Mouse (Mus musculus) hindbrain, embryonic 14.5 days (tissue): ENCODE data around the gene Dhcr24. TPM values are rescaled to one million over a fixed set of nuclear protein-coding genes. Genes with fewer than 3 reads are reported as not detected.
A peak's percentile ranks its signal among the peaks of the same experiment; 100 is the strongest.

Experiments
- ATAC-seq: fragments of 200-750 bp; cut with Nextera tagmentation; 2 replicates; pipeline ENCODE4 v1.8.0; 2017; ENCODE audit warnings: moderate number of reproducible peaks, mild to moderate bottlenecking, moderate TSS enrichment, moderate library complexity; ENCODE audit not compliant: low FRiP score
- DNase-seq: peaks from one replicate; pipeline ENCODE4 v3.0.0-alpha.2; 2015; ENCODE audit warnings: low spot score
- H3K27ac ChIP-seq: fragments of 300-500 bp; sonication (generic); 2 replicates; pipeline ENCODE4 v1.5.1; 2014; ENCODE audit warnings: mild to moderate bottlenecking, moderate library complexity
- H3K27me3 ChIP-seq: fragments of 300-500 bp; sonication (generic); 2 replicates; pipeline ENCODE4 v1.6.1; 2014; ENCODE audit warnings: mild to moderate bottlenecking, low read length, mixed read lengths; ENCODE audit not compliant: control insufficient read depth, insufficient read depth
- H3K36me3 ChIP-seq: fragments of 300-500 bp; sonication (generic); replicated peaks from 2 replicates; pipeline ENCODE4 v1.6.1; 2014; ENCODE audit not compliant: control insufficient read depth, insufficient read depth
- H3K4me1 ChIP-seq: fragments of 300-500 bp; sonication (generic); replicated peaks from 2 replicates; pipeline ENCODE4 v1.6.1; 2014; ENCODE audit warnings: antibody characterized with exemption, low read length, mixed read lengths; ENCODE audit not compliant: control insufficient read depth, insufficient read depth
- H3K4me2 ChIP-seq: fragments of 300-500 bp; sonication (generic); replicated peaks from 2 replicates; pipeline ENCODE4 v1.6.1; 2014; ENCODE audit warnings: mild to moderate bottlenecking, moderate library complexity
- H3K4me3 ChIP-seq: fragments of 300-500 bp; sonication (generic); replicated peaks from 2 replicates; pipeline ENCODE4 v1.5.1; 2014; ENCODE audit warnings: mild to moderate bottlenecking, low read length
- H3K9ac ChIP-seq: fragments of 300-500 bp; sonication (generic); 2 replicates; pipeline ENCODE4 v1.6.1; 2014
- H3K9me3 ChIP-seq: fragments of 300-500 bp; sonication (generic); 2 replicates; pipeline ENCODE4 v1.6.1; 2016; ENCODE audit warnings: low read length; ENCODE audit not compliant: control insufficient read depth
- WGBS: fragments of 180-500 bp; shearing (Covaris S2); extraction: QIAGEN DNeasy Blood & Tissue Kit; methylation state at CpG from one replicate; pipeline ENCODE4 v1.1.7; 2014; 5-methylcytosine and 5-hydroxymethylcytosine counted together
- polyA plus RNA-seq: library from polyadenylated mRNA; unstranded; fragments of >200 nt; fragmentation: Nextera tagmentation; extraction: Ambion mirVana; gene quantifications from 2 replicates; pipeline ENCODE4 v1.2.1, GENCODE M21; 2014

Gene Dhcr24
- polyA plus RNA-seq, 1 experiment from 2014 or later = 25.7 TPM

DNA sequence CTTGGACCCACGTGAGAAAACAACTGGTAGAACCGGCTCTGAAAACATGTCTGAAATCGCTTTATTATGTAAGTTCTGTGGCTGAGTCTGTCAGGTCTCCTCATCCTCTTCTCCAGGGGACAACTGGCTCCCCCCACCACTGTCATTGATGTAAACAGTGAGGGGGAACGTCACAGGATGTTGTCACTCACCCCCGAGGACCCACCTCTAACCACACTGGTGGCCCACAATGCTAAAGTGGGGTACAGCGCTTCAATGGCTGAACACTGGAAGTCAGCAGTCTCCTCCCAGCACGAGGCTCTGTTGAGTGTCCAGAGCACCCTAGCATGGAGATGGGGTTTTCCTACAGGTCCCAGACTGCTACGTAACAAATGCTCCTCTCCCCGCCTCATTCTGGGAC is 30.0 kb downstream of the Dhcr24 start:
- H3K4me1 ChIP-seq = no peaks in the 10 kb centered on the region
- no peaks in the 10 kb centered on the region for H3K9me3 ChIP-seq
- H3K4me2 ChIP-seq = no peak overlapping the region
- no peak overlapping the region for H3K9ac ChIP-seq
- no peak for DNase-seq
- peaks cover 44% of the 10 kb centered on the region for H3K36me3 ChIP-seq
- WGBS = 91% methylated on average over 9 of the region's 9 CpGs
- H3K4me3 ChIP-seq = no peak overlapping the region
- ATAC-seq = no peak
- no peak overlapping the region for H3K27ac ChIP-seq
- no peaks in the 10 kb centered on the region for H3K27me3 ChIP-seq

GRCm38 (mm10) chr4:106593636-106594035 is 32.8 kb downstream of the Dhcr24 start:
- H3K27me3 ChIP-seq = no peaks in the 10 kb centered on the region

DNA sequence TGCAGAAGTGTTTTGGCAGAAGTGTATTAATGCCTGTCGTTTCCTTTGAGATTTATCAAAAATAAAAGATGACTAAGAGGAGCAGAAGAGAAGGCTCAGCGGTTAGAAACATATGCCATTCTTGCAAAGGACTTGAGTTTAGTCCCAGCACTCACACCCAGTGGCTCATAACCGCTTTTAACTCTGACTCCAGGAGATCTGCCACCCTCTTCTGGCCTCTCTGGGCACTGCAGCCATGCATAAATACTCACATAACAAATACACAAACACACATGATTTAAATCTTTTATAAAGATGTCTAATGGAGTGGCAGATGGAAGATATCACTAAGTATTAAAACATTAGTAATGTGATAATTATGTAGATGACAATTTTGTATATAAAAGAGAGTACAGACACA is 35.4 kb downstream of the Dhcr24 start:
- 58% methylated on average over 3 of the region's 3 CpGs for WGBS
- no peak overlapping the region for H3K9ac ChIP-seq
- H3K27me3 ChIP-seq = no peaks in the 10 kb centered on the region
- H3K4me1 ChIP-seq = no peaks in the 10 kb centered on the region
- no peaks in the 10 kb centered on the region for H3K9me3 ChIP-seq
- H3K36me3 ChIP-seq = no peaks in the 10 kb centered on the region
- DNase-seq (no peak), ATAC-seq (no peak)
- H3K27ac ChIP-seq = no peak overlapping the region
- H3K4me2 ChIP-seq = no peak overlapping the region
- no peak overlapping the region for H3K4me3 ChIP-seq

More at GRCm38 (mm10) chr4:106593636-106594035, 32.8 kb downstream of the Dhcr24 start:
- Histone ChIP-seq H3K4me2 (no peak overlapping the region), H3K4me3 (no peak overlapping the region), H3K36me3 (peaks cover 17% of the 10 kb centered on the region), H3K27ac (no peak overlapping the region), H3K4me1 (no peaks in the 10 kb centered on the region), H3K9me3 (no peaks in the 10 kb centered on the region), H3K9ac (no peak overlapping the region)
- WGBS = 64% methylated on average over 7 of the region's 7 CpGs
- DNase-seq = no peak
- no peak for ATAC-seq

DNA sequence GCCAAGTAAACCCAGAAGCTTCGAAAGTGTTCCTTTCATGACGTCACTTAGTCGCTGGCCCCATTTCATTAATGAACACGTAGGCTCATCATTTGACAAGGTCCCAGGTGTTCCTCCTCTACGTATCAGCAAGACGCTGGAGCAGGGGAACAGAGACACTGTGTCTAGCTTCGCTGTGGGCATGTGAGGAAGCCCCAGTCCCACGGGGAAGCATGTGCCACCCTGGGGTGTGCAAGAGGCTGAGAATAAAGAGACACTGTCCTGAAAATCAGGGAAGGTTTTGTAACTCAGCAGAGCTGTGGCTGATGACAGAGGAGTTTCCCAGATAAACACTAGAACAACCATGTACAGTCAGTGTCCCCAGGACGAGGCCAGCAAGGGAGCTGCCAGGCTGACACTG is 36.2 kb downstream of the Dhcr24 start:
- H3K9ac ChIP-seq = no peak overlapping the region
- WGBS = 71% methylated on average over 9 of the region's 9 CpGs
- H3K27ac ChIP-seq = no peak overlapping the region
- DNase-seq = no peak
- no peak for ATAC-seq
- H3K4me3 ChIP-seq = no peak overlapping the region
- H3K27me3 ChIP-seq = no peaks in the 10 kb centered on the region
- H3K4me1 ChIP-seq = no peaks in the 10 kb centered on the region
- no peak overlapping the region for H3K4me2 ChIP-seq
- no peaks in the 10 kb centered on the region for H3K9me3 ChIP-seq
- H3K36me3 ChIP-seq = no peaks in the 10 kb centered on the region

DNA sequence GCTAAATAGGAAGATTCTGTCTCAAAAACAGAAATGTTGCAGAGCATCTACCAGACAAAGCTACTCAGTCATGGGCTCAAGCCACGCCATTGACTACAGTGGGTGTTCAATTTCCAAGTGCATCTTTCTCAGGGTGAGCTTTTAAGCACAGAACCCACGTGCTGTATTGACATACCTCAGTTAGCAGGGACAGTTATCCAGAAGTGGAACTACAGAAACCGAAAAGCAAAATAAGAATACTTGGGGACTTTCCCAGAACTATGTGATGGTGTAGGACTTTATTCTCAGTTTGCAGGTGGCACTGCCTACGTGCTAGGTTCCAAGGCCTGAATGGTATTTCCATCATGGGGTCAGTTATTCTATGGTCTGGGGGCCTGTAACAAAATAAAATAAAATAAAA is 36.9 kb downstream of the Dhcr24 start:
- no peak for ATAC-seq
- H3K36me3 ChIP-seq = no peaks in the 10 kb centered on the region

DNA sequence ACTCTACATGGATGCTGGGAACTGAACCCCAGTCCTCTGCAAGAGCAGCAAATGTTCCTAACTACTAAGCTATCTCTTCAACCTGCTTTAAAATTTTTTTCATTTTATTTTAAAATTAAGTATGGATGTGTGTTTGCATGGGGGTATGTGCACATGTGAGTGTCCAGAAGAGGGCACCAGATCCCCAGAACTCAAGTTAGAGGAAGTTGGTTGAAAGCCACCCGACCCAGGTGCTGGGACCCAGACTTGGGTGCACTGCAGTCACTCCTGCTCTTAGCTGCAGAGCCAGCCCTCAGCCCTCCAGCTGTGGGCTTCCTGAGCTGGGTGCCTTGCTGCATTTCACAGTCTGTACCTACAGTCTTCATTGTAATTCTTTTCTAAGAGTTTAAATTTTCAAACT is 38.6 kb downstream of the Dhcr24 start:
- no peak overlapping the region for H3K4me3 ChIP-seq
- H3K4me1 ChIP-seq = no peaks in the 10 kb centered on the region
- H3K27me3 ChIP-seq = no peaks in the 10 kb centered on the region
- ATAC-seq (no peak), DNase-seq (no peak)
- WGBS = 35% methylated on average over 1 of the region's 1 CpGs
- no peak overlapping the region for H3K27ac ChIP-seq
- no peak overlapping the region for H3K9ac ChIP-seq
- no peak overlapping the region for H3K4me2 ChIP-seq
- H3K36me3 ChIP-seq = no peaks in the 10 kb centered on the region
- H3K9me3 ChIP-seq = no peaks in the 10 kb centered on the region

More for the DNA sequence above, 36.9 kb downstream of the Dhcr24 start:
- DNase-seq = no peak
- Histone ChIP-seq H3K4me3 (no peak overlapping the region), H3K4me2 (no peak overlapping the region), H3K27ac (no peak overlapping the region), H3K27me3 (no peaks in the 10 kb centered on the region), H3K9me3 (no peaks in the 10 kb centered on the region), H3K9ac (no peak overlapping the region), H3K4me1 (no peaks in the 10 kb centered on the region)
- WGBS = 85% methylated on average over 4 of the region's 4 CpGs

- H3K9ac ChIP-seq = no peak overlapping the region
- H3K4me1 ChIP-seq = no peaks in the 10 kb centered on the region
- no peaks in the 10 kb centered on the region for H3K36me3 ChIP-seq
- H3K27ac ChIP-seq = no peak overlapping the region
- no peak for ATAC-seq
- no peak overlapping the region for H3K4me2 ChIP-seq
- H3K27me3 ChIP-seq = no peaks in the 10 kb centered on the region
- DNase-seq = no peak
- no peak overlapping the region for H3K4me3 ChIP-seq
- no peaks in the 10 kb centered on the region for H3K9me3 ChIP-seq
- WGBS = 81% methylated on average over 4 of the region's 4 CpGs
These were observed 39.9 kb downstream of the Dhcr24 start for GRCm38 (mm10) chr4:106600770-106601169.

- H3K36me3 ChIP-seq = no peaks in the 10 kb centered on the region
- H3K4me3 ChIP-seq = peak overlapping the region; percentile 2; the same call in 1 of the 2 replicates
- DNase-seq = peak; percentile 55
- H3K9me3 ChIP-seq = no peaks in the 10 kb centered on the region
- no peaks in the 10 kb centered on the region for H3K27me3 ChIP-seq
- 0 out of 2 replicates have a peak, but pooled peaks cover 5% of the 10 kb centered on the region for H3K4me1 ChIP-seq
- no peak overlapping the region for H3K27ac ChIP-seq
- H3K4me2 ChIP-seq = peak overlapping the region; percentile 36
- ATAC-seq = peak; percentile 88
- WGBS = 42% methylated on average over 18 of the region's 18 CpGs
- H3K9ac ChIP-seq = 0 out of 2 replicates have a peak overlapping the region, but pooled peaks have one; percentile 34
These were observed 46.1 kb downstream of the Dhcr24 start for GRCm38 (mm10) chr4:106606639-106607554.

- WGBS = 96% methylated on average over 1 of the region's 1 CpGs
- Histone ChIP-seq H3K36me3 (no peaks in the 10 kb centered on the region), H3K4me1 (0 out of 2 replicates have a peak, but pooled peaks cover 5% of the 10 kb centered on the region), H3K9me3 (no peaks in the 10 kb centered on the region), H3K27ac (no peak overlapping the region), H3K9ac (no peak overlapping the region), H3K4me3 (no peak overlapping the region), H3K4me2 (no peak overlapping the region), H3K27me3 (no peaks in the 10 kb centered on the region)
- ATAC-seq = no peak
- DNase-seq = no peak
These were observed 47.1 kb downstream of the Dhcr24 start for GRCm38 (mm10) chr4:106607905-106608304.
